Mouse (Mus musculus) liver, postnatal 0 days (tissue): ENCODE data around the gene Ablim1. TPM values are rescaled to one million over a fixed set of nuclear protein-coding genes. Genes with fewer than 3 reads are reported as not detected.
A peak's percentile ranks its signal among the peaks of the same experiment; 100 is the strongest.

Experiments used
- ATAC-seq: fragments of 200-750 bp; cut with Nextera tagmentation; 2 replicates; pipeline ENCODE4 v1.8.0; 2017; ENCODE audit warnings: mild to moderate bottlenecking, moderate library complexity
- DNase-seq: peaks from one replicate; pipeline ENCODE4 v3.0.0-alpha.2; 2016
- H3K27ac ChIP-seq: fragments of 300-500 bp; sonication (generic); 2 replicates; pipeline ENCODE4 v1.5.1; 2014; ENCODE audit warnings: antibody characterized with exemption, moderate library complexity, mild to moderate bottlenecking, low read depth
- H3K27me3 ChIP-seq: fragments of 300-500 bp; sonication (generic); 2 replicates; pipeline ENCODE4 v1.6.1; 2014; ENCODE audit warnings: low read length, control low read depth, mixed read lengths; ENCODE audit not compliant: insufficient read depth
- H3K36me3 ChIP-seq: fragments of 300-500 bp; sonication (generic); replicated peaks from 2 replicates; pipeline ENCODE4 v1.6.1; 2014; ENCODE audit warnings: mild to moderate bottlenecking, control low read depth, low read length, moderate library complexity, mixed read lengths; ENCODE audit not compliant: insufficient read depth
- H3K4me1 ChIP-seq: fragments of 300-500 bp; sonication (generic); 2 replicates; pipeline ENCODE4 v1.6.1; 2014; ENCODE audit warnings: antibody characterized with exemption, mild to moderate bottlenecking, control low read depth; ENCODE audit not compliant: insufficient read depth
- H3K4me2 ChIP-seq: fragments of 300-500 bp; sonication (generic); 2 replicates; pipeline ENCODE4 v1.6.1; 2014; ENCODE audit warnings: low read depth, mild to moderate bottlenecking, low read length, moderate library complexity, mixed read lengths
- H3K4me3 ChIP-seq: fragments of 300-500 bp; sonication (generic); 2 replicates; pipeline ENCODE4 v1.5.1; 2014; ENCODE audit warnings: low read depth, low read length
- H3K9ac ChIP-seq: fragments of 300-500 bp; sonication (generic); replicated peaks from 2 replicates; pipeline ENCODE4 v1.6.1; 2014; ENCODE audit warnings: mild to moderate bottlenecking, moderate library complexity
- H3K9me3 ChIP-seq: fragments of 300-500 bp; sonication (generic); 2 replicates; pipeline ENCODE4 v1.6.1; 2016; ENCODE audit warnings: mild to moderate bottlenecking, control low read depth, low read length, mixed read lengths
- CTCF ChIP-seq: sonication (generic); IDR thresholded peaks from 2 replicates; pipeline ENCODE4 v1.5.1; 2016; ENCODE audit warnings: antibody characterized with exemption, low read depth
- EP300 ChIP-seq: IDR thresholded peaks from 2 replicates; pipeline ENCODE4 v1.6.1; 2016; ENCODE audit warnings: antibody characterized with exemption, low read depth, mild to moderate bottlenecking
- WGBS: fragments of 180-500 bp; shearing (Covaris S2); extraction: QIAGEN DNeasy Blood & Tissue Kit; methylation state at CpG from one replicate; pipeline ENCODE4 v1.1.7; 2014; ENCODE audit not compliant: insufficient replicate concordance; 5-methylcytosine and 5-hydroxymethylcytosine counted together
- polyA plus RNA-seq: library from polyadenylated mRNA; unstranded; fragments of >200 nt; fragmentation: Nextera tagmentation; extraction: Ambion mirVana; gene quantifications from 2 replicates; pipeline ENCODE4 v1.2.1, GENCODE M21; 2015

The Ablim1 gene
- polyA plus RNA-seq, 1 experiment from 2014 or later = 12.0 TPM

DNA sequence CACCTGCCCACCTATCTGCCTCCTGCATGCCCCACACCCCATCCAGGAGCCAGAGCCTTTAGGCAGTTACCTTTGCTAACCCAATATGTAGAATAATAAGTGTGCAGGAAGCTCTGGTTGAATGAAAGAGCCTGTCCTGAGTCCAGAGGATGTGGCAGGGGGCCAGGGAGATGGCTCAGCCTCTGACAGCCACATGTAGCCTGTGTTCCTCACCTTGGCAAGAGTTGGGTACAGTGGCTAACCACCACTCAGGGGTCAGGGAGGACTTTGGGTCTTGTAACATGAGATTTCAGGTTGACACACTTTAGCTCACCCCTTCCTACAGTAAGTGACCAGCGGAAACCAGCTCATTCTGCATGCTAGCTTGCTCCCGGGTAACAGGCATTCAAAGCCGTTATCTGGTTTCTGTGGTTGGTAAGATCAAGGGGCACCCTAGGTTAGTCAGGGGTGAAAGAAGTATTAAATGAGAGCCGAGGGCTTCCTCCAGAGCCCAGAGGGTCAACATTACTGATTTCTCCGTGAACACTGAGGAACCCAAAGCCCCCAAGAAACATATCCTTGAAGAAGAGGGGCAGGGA is 210.5 kb downstream of the Ablim1 start:
- no peak overlapping the region for H3K27ac ChIP-seq

DNA sequence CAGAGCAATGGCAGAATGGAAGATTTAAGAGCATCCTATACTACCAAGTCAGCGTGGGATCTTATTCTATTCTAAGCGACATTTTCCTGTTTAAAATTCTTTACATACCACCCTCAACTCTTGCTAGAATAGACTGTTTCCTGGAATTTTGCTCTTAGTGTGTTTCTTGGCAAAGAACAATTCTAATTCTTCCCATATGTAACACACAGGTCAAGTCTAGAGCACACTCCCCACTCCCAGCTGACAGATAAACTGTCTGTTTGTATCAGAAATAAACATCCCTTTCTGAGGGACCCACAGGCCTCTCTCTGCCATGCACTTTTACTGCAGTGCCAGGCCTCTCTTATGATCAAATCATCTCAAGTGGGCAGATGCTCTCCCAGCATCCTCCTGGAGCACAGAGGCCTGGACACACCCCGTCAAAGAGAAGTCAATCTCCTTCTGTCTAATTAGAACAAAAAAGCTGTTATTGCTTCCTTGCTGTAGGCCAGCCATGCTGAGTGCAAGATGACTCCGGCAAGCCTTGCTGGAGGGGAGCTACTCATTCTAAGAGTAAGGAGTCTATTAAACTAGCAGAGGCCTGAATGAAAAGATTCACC is 211.3 kb downstream of the Ablim1 start:
- no peaks in the 10 kb centered on the region for H3K27me3 ChIP-seq
- no peak overlapping the region for H3K4me2 ChIP-seq
- H3K9ac ChIP-seq = no peak overlapping the region
- no peak for TF ChIP-seq EP300
- TF ChIP-seq CTCF = no peak
- no peaks in the 10 kb centered on the region for H3K4me1 ChIP-seq
- no peak overlapping the region for H3K4me3 ChIP-seq
- H3K36me3 ChIP-seq = no peaks in the 10 kb centered on the region; the same call in 1 of the 2 replicates
- 0 out of 2 replicates have a peak overlapping the region, but pooled peaks have one; percentile 22 for H3K27ac ChIP-seq
- 74% methylated on average over 4 of the region's 4 CpGs for WGBS
- ATAC-seq (no peak), DNase-seq (no peak)
- H3K9me3 ChIP-seq = no peaks in the 10 kb centered on the region

More for the DNA sequence above, 210.5 kb downstream of the Ablim1 start:
- no peak overlapping the region for H3K4me2 ChIP-seq
- ATAC-seq (no peak), DNase-seq (no peak)
- no peaks in the 10 kb centered on the region; the same call in 1 of the 2 replicates for H3K36me3 ChIP-seq
- H3K9me3 ChIP-seq = no peaks in the 10 kb centered on the region
- TF ChIP-seq EP300 (no peak), CTCF (no peak)
- WGBS = 28% methylated on average over 5 of the region's 5 CpGs
- no peaks in the 10 kb centered on the region for H3K27me3 ChIP-seq
- no peaks in the 10 kb centered on the region for H3K4me1 ChIP-seq
- no peak overlapping the region for H3K4me3 ChIP-seq
- H3K9ac ChIP-seq = no peak overlapping the region

DNA sequence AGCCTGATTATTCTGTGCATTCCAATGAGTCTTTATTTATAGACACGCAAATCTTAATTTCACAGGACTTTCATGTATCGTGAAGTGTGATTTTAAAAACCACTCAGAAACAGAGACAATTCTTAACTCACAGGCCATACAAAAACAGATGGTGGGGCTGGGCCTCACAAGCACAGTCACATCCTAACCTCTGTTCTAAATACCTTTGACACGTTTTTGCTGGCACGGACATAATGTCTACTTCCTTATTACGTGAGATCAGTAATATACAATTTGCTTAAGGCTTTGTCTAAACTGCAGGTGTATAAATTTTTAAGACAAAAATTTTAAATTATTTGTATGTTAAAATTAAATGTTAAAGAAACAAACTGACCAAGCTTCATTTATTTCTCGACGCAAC is 212.7 kb downstream of the Ablim1 start:
- no peak for DNase-seq
- no peak overlapping the region for H3K27ac ChIP-seq
- no peak for TF ChIP-seq CTCF
- H3K4me1 ChIP-seq = no peaks in the 10 kb centered on the region
- 75% methylated on average over 7 of the region's 7 CpGs for WGBS
- no peak overlapping the region for H3K4me2 ChIP-seq
- H3K9me3 ChIP-seq = no peaks in the 10 kb centered on the region
- H3K36me3 ChIP-seq = no peaks in the 10 kb centered on the region; the same call in 1 of the 2 replicates
- no peaks in the 10 kb centered on the region for H3K27me3 ChIP-seq
- H3K9ac ChIP-seq = no peak overlapping the region
- ATAC-seq = no peak
- no peak overlapping the region for H3K4me3 ChIP-seq

DNA sequence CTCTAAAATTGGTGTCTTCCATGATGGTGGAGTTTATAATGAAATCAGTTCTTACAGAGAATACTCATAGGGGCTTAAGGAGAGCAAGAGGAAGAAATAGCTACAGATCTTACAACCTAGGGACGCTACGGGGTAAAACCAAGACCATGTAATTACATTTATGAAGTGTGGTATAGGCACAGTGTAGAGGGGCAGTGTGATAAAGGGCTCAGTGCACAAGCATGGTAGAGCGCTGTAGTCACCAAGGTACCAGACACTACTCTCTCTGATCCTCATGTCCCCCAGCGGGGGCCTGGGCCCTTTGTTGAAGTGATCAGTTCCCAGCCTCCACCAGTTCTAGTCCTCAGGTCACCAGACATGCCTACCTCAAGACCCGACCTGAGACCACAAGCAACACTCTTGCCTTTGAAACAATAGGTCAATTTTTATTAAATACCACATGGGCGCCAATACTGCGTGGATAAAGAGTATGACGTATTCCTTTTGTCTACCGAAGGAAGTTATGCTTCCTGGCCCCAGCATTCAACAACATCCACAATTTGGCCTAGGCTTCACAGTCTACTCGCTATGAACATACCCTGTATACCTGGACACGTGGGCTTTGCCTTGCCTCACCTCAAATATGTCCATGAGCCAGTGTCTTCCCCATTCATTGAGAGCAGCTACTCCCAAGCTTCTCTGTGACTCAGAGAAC is 213.8 kb downstream of the Ablim1 start:
- TF ChIP-seq EP300 = no peak
- no peak for TF ChIP-seq CTCF
- no peak for DNase-seq
- no peak overlapping the region for H3K4me2 ChIP-seq
- H3K27ac ChIP-seq = no peak overlapping the region
- H3K9ac ChIP-seq = no peak overlapping the region
- H3K9me3 ChIP-seq = no peaks in the 10 kb centered on the region
- 86% methylated on average over 11 of the region's 11 CpGs for WGBS
- no peaks in the 10 kb centered on the region; the same call in 1 of the 2 replicates for H3K36me3 ChIP-seq
- H3K27me3 ChIP-seq = no peaks in the 10 kb centered on the region
- H3K4me1 ChIP-seq = no peaks in the 10 kb centered on the region
- no peak for ATAC-seq
- H3K4me3 ChIP-seq = no peak overlapping the region

DNA sequence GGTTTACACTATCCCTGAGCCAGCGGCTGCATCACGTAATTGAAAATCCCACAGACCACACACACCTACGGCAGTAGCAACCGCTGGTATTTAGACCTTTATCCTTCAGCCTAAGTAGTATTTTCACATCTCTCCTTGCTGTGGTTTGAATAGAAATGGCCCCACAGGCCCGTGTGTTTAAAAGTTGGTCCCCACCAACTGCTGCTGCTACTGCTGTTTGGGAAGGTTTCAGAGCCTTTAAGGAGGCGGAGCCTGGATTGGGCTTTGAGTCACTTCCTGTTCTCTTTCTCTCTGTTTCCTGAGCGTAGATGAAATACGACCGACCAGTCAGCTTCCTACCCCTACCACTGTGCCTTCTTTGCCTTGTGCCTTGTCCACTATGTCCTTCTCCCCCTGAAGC is 214.7 kb downstream of the Ablim1 start:
- H3K9ac ChIP-seq = no peak overlapping the region
- TF ChIP-seq EP300 = no peak
- WGBS = 67% methylated on average over 9 of the region's 9 CpGs

DNA sequence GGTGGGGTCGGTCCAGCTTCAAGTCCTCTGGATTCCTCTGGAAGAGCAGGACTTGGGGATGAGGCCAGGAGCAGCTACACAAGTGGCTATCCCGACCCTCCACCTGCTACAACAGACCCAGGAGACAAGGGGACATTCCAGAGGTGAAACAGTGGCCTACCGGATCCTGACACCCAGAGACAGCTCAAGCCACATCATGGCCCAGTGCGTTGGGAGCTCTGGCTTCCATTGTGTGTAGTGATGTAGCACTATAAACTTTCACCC is 215.7 kb downstream of the Ablim1 start:
- WGBS = 64% methylated on average over 4 of the region's 4 CpGs
- H3K4me3 ChIP-seq = no peak overlapping the region
- peak overlapping the region; percentile 85 for H3K27ac ChIP-seq
- no peak overlapping the region for H3K4me2 ChIP-seq
- no peaks in the 10 kb centered on the region for H3K27me3 ChIP-seq
- no peak overlapping the region for H3K9ac ChIP-seq
- 0 out of 2 replicates have a peak, but pooled peaks cover 5% of the 10 kb centered on the region for H3K4me1 ChIP-seq
- DNase-seq = no peak
- no peaks in the 10 kb centered on the region for H3K36me3 ChIP-seq
- no peaks in the 10 kb centered on the region for H3K9me3 ChIP-seq
- ATAC-seq = no peak
- TF ChIP-seq EP300 (no peak), CTCF (no peak)

More for the DNA sequence above, 214.7 kb downstream of the Ablim1 start:
- Histone ChIP-seq H3K36me3 (no peaks in the 10 kb centered on the region), H3K4me2 (no peak overlapping the region), H3K27me3 (no peaks in the 10 kb centered on the region), H3K27ac (no peak overlapping the region), H3K4me3 (no peak overlapping the region), H3K9me3 (no peaks in the 10 kb centered on the region), H3K4me1 (0 out of 2 replicates have a peak, but pooled peaks cover under 1% of the 10 kb centered on the region)
- no peak for ATAC-seq
- no peak for DNase-seq
